In genomic region chr19:31678324-31678723, GRCm38 (mm10) we compare ENCODE assay signal across 13 mouse cellular contexts.
DNase-seq lines count a peak whose midpoint lies in the region; ATAC-seq and TF ChIP-seq lines count a peak whose summit lies in the region.
"Had no signal": no experiment of that assay in that cellular context is flagged by ENCODE, and none has a peak within 500 bp of the region (broad histone marks: within the 10 kb centered on the region; RNA-seq: fewer than 3 reads in every experiment).

No protein-coding gene starts in this region.

- no peak for ATAC-seq in kidney, postnatal 0 days (replicated peaks; ENCODE audit: low FRiP score, low read depth)
- ATAC-seq: CD4-positive, CD25-positive, alpha-beta regulatory T cell, adult 4 months had no signal

- H3K36me3 ChIP-seq in kidney, postnatal 0 days (ENCODE audit: insufficient read depth, low read length), result no peaks in the 10 kb centered on the region
- no peaks in the 10 kb centered on the region for H3K36me3 ChIP-seq in E14TG2a.4 (ENCODE audit: insufficient read depth, low read length)

- H3K9me3 ChIP-seq in kidney, postnatal 0 days (replicated peaks; ENCODE audit: low read length), result no peaks in the 10 kb centered on the region
- H3K9me3 ChIP-seq in E14TG2a.4 (ENCODE audit: low read length), result no peaks in the 10 kb centered on the region

- no peak overlapping the region for H3K9ac ChIP-seq in kidney, postnatal 0 days (ENCODE audit: low read depth, low read length)

- no peak overlapping the region for H3K4me2 ChIP-seq in kidney, postnatal 0 days (ENCODE audit: low read length)
- H3K4me2 ChIP-seq: midbrain, embryonic 11.5 days had no signal

- H3K4me1 ChIP-seq in kidney, postnatal 0 days (replicated peaks; ENCODE audit: insufficient read depth, low read length), result no peaks in the 10 kb centered on the region
- no peaks in the 10 kb centered on the region for H3K4me1 ChIP-seq in E14TG2a.4 (replicated peaks; ENCODE audit: low read depth, low read length)

- 39% methylated on average over 5 of the region's 5 CpGs for WGBS in kidney, postnatal 0 days

- H3K4me3 ChIP-seq in kidney, postnatal 0 days (replicated peaks; ENCODE audit: low read depth, low read length), result no peak overlapping the region
- no peak overlapping the region for H3K4me3 ChIP-seq in E14TG2a.4 (replicated peaks; ENCODE audit: low read length)

- peak; percentile 59 for TF ChIP-seq CTCF in kidney, postnatal 0 days (IDR thresholded peaks at IDR 0.05; ENCODE audit: low read depth)
- TF ChIP-seq CTCF in E14TG2a.4 (conservative IDR thresholded peaks at IDR 0.05; ENCODE audit: low read length), result 0 out of 2 replicates have a peak, but pooled peaks have one; percentile 12

- H3K27ac ChIP-seq in kidney, postnatal 0 days, result no peak overlapping the region

- H3K27me3 ChIP-seq in kidney, postnatal 0 days (ENCODE audit: insufficient read depth, low read length), result no peaks in the 10 kb centered on the region
- no peaks in the 10 kb centered on the region for H3K27me3 ChIP-seq in E14TG2a.4 (ENCODE audit: insufficient read depth, low read length)

- DNase-seq in cerebellum, postnatal 14 days, result peak; percentile 19 to 30
- DNase-seq in cerebellum, adult 9-11 months, result no peak
- DNase-seq in kidney, postnatal 0 days (ENCODE audit: low spot score), result peak; percentile 53
- no peak for DNase-seq in kidney, adult 8-10 months
- peak; percentile 32 for DNase-seq in embryo, embryonic 10.5 days (ENCODE audit: low spot score)
- no peak for DNase-seq in spleen, postnatal 4 days (ENCODE audit: low spot score in 2 of 2)
- no peak for DNase-seq in layer of hippocampus, adult 9-11 months
- DNase-seq: cerebellum, adult 9-10 months; liver; right cerebral cortex, postnatal 25 days had no signal

Comparison
In these comparisons a context has a peak if more than half of its experiments do, and no peak if none do; other contexts are left out.
1. DNase-seq: peak in cerebellum, postnatal 14 days (2 of 2), kidney, postnatal 0 days (single experiment) and embryo, embryonic 10.5 days (single experiment); none in cerebellum, adult 9-11 months (single experiment), kidney, adult 8-10 months (0 of 2), spleen, postnatal 4 days (0 of 2) and layer of hippocampus, adult 9-11 months (single experiment).